In the genomic region with DNA sequence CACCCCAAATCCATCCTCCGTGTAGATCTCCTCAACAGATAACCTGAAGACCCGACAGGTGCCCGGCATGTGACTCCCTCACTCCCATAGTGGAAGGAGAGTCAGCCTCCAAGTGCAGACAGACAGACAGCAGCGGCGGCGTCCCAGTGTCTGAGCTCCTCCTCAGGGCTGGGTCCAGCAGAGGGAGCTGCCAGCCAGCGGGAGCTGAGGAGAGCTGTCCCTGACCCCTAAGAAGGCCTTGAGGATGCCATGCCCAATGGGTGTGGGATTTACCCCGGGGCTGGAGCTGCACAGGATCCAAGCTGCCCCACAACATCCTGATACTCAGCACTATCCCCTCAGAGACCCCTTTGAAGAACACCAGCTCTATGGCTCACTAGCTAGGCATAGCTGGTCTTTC, we compare ENCODE assay signal across 10 mouse cellular contexts.
DNase-seq lines count a peak whose midpoint lies in the region; ATAC-seq lines count a peak whose summit lies in the region.
"Had no signal": no experiment of that assay in that cellular context is flagged by ENCODE, and none has a peak within 500 bp of the region (broad histone marks: within the 10 kb centered on the region; RNA-seq: fewer than 3 reads in every experiment).

No protein-coding gene starts in this region.

- DNase-seq in forebrain, embryonic 11.5 days (ENCODE audit: low spot score) = peak; percentile 61
- peak; percentile 59 for DNase-seq in MN1 (ENCODE audit: low spot score)
- peak; percentile 83 for DNase-seq in gastrocnemius, adult 18-20 months (ENCODE audit: low spot score)
- peak; percentile 52 for DNase-seq in lung, postnatal 25 days (ENCODE audit: low spot score)
- no peak for DNase-seq in spleen, postnatal 14 days (ENCODE audit: low spot score in 2 of 2)
- DNase-seq in thymus, postnatal 10 days (ENCODE audit: low spot score in 2 of 2) = no peak

- WGBS in forebrain, embryonic 11.5 days = 30% methylated on average over 8 of the region's 8 CpGs
- WGBS in forebrain, embryonic 13.5 days = 30% methylated on average over 8 of the region's 8 CpGs
- 27% methylated on average over 8 of the region's 8 CpGs for WGBS in intestine, embryonic 16.5 days

- no peak for ATAC-seq in forebrain, embryonic 11.5 days (replicated peaks; ENCODE audit: low FRiP score)
- no peak for ATAC-seq in forebrain, embryonic 13.5 days
- ATAC-seq in intestine, embryonic 16.5 days = peak; percentile 71; the same call in 1 of the 2 replicates

- no peaks in the 10 kb centered on the region for H3K9me3 ChIP-seq in forebrain, embryonic 11.5 days (ENCODE audit: control insufficient read depth, low read length)
- H3K9me3 ChIP-seq in forebrain, embryonic 13.5 days (replicated peaks) = peaks cover 6% of the 10 kb centered on the region; the same call in 1 of the 2 replicates
- peaks cover 7% of the 10 kb centered on the region; the same call in 1 of the 2 replicates for H3K9me3 ChIP-seq in intestine, embryonic 16.5 days (ENCODE audit: control insufficient read depth, low read length)
- H3K9me3 ChIP-seq: lung, embryonic 15.5 days had no signal

- no peaks in the 10 kb centered on the region for H3K36me3 ChIP-seq in forebrain, embryonic 11.5 days (ENCODE audit: control insufficient read depth, insufficient read depth, low read length)
- no peaks in the 10 kb centered on the region for H3K36me3 ChIP-seq in forebrain, embryonic 13.5 days (ENCODE audit: poor library complexity, severe bottlenecking)
- H3K36me3 ChIP-seq in intestine, embryonic 16.5 days (ENCODE audit: control insufficient read depth, insufficient read depth, low read length) = no peaks in the 10 kb centered on the region
- H3K36me3 ChIP-seq: lung, embryonic 15.5 days had no signal

- H3K4me3 ChIP-seq in forebrain, embryonic 11.5 days (ENCODE audit: low read depth, low read length) = no peak overlapping the region
- H3K4me3 ChIP-seq in forebrain, embryonic 13.5 days = no peak overlapping the region
- H3K4me3 ChIP-seq in intestine, embryonic 16.5 days (ENCODE audit: low read length) = no peak overlapping the region
- H3K4me3 ChIP-seq: erythroblast, embryonic 14.5 days; lung, embryonic 15.5 days had no signal

- H3K4me2 ChIP-seq in forebrain, embryonic 11.5 days (ENCODE audit: low read depth, low read length, severe bottlenecking) = no peak overlapping the region
- no peak overlapping the region for H3K4me2 ChIP-seq in forebrain, embryonic 13.5 days
- H3K4me2 ChIP-seq in intestine, embryonic 16.5 days (ENCODE audit: low read depth, low read length) = no peak overlapping the region
- H3K4me2 ChIP-seq: lung, embryonic 15.5 days had no signal

- no peak overlapping the region for H3K27ac ChIP-seq in forebrain, embryonic 11.5 days (ENCODE audit: low read depth, low read length)
- no peak overlapping the region for H3K27ac ChIP-seq in forebrain, embryonic 13.5 days
- no peak overlapping the region for H3K27ac ChIP-seq in intestine, embryonic 16.5 days (ENCODE audit: low read length)
- H3K27ac ChIP-seq: lung, embryonic 15.5 days had no signal

- peaks cover 3% of the 10 kb centered on the region for H3K4me1 ChIP-seq in forebrain, embryonic 11.5 days (replicated peaks; ENCODE audit: control insufficient read depth, insufficient read depth, low read length)
- H3K4me1 ChIP-seq in forebrain, embryonic 13.5 days = peaks cover 2% of the 10 kb centered on the region; the same call in 1 of the 2 replicates
- no peaks in the 10 kb centered on the region for H3K4me1 ChIP-seq in intestine, embryonic 16.5 days (ENCODE audit: control insufficient read depth, insufficient read depth, low read length)
- H3K4me1 ChIP-seq: lung, embryonic 15.5 days had no signal

- no peaks in the 10 kb centered on the region for H3K27me3 ChIP-seq in forebrain, embryonic 11.5 days (ENCODE audit: control insufficient read depth, insufficient read depth, low read length)
- 0 out of 2 replicates have a peak, but pooled peaks cover 2% of the 10 kb centered on the region for H3K27me3 ChIP-seq in forebrain, embryonic 13.5 days
- no peaks in the 10 kb centered on the region for H3K27me3 ChIP-seq in intestine, embryonic 16.5 days (replicated peaks; ENCODE audit: control insufficient read depth, insufficient read depth, low read length)
- H3K27me3 ChIP-seq: lung, embryonic 15.5 days had no signal

- no peak overlapping the region for H3K9ac ChIP-seq in forebrain, embryonic 11.5 days (ENCODE audit: low read length)
- no peak overlapping the region for H3K9ac ChIP-seq in forebrain, embryonic 13.5 days
- H3K9ac ChIP-seq in intestine, embryonic 16.5 days (ENCODE audit: low read depth, low read length) = no peak overlapping the region
- H3K9ac ChIP-seq: lung, embryonic 15.5 days had no signal

Comparison
In these comparisons a context has a peak if more than half of its experiments do, and no peak if none do; other contexts are left out.
1. DNase-seq: peak in forebrain, embryonic 11.5 days (single experiment), MN1 (single experiment), gastrocnemius, adult 18-20 months (single experiment) and lung, postnatal 25 days (single experiment); none in spleen, postnatal 14 days (0 of 2) and thymus, postnatal 10 days (0 of 2).